Mouse (Mus musculus) adrenal gland, postnatal 10 days (tissue): ENCODE data around the gene Snrpd3. TPM values are rescaled to one million over a fixed set of nuclear protein-coding genes. Genes with fewer than 3 reads are reported as not detected.
"Not testable (repeated sequence)": the region's sequence is repeated elsewhere in the genome, so short reads cannot be mapped to it uniquely, and the experiment has no call there.

Experiments
- DNase-seq: peaks from one replicate; pipeline ENCODE4 v3.0.0; 2021; ENCODE audit warnings: mixed read lengths
- total RNA-seq, 2 experiments: library from RNA; stranded (reverse); gene quantifications; 2 replicates each; pipeline ENCODE4 v1.2.3; 2021

Snrpd3 gene
- total RNA-seq, 2 experiments from 2014 or later: 96.8 to 100.0 TPM

DNA sequence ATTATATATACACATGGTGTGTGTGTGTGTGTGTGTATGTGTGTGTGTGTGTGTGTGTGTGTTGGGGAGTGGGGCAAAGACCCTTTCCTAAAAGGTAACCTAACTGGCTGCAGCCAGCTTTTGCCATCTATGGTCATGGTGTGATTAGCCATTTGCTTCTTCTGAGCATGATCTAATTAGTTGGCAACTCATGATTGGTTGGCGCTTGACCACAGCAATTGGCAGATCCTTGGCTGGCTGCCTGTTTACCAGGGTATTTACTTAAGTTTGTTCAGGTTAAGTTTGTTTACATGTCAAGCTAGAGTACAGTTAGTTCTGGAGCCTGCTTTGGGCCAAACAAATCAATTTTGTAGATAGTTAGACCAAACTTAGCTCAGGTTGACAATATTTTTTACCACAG, 15.7 kb upstream of the Snrpd3 start:
- DNase-seq: no peak

GRCm38 (mm10) chr10:75503692-75504091, 13.7 kb upstream of the Snrpd3 start:
- no peak for DNase-seq

GRCm38 (mm10) chr10:75504234-75505129, 12.9 kb upstream of the Snrpd3 start:
- DNase-seq: no peak

DNA sequence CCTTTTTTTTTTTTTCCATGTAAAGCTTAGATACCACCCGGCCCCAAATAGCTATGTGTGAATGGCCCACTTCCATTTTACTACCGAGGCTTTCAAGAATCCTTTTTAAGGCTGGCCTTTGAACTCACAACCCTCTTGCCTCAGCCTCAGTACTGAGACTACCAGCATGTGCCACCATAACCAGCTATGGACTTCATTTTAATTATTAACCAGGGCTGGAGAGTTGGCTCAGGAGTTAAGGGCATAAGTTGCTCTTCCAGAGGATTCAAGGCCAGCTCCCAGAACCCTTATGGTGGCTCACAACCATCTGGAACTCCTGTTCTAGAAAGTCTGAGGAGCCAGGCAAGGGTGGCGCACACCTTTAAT, 12.2 kb upstream of the Snrpd3 start:
- no peak for DNase-seq

- DNase-seq: not testable (repeated sequence)
Observed at GRCm38 (mm10) chr10:75505928-75506327, 11.4 kb upstream of the Snrpd3 start.

DNA sequence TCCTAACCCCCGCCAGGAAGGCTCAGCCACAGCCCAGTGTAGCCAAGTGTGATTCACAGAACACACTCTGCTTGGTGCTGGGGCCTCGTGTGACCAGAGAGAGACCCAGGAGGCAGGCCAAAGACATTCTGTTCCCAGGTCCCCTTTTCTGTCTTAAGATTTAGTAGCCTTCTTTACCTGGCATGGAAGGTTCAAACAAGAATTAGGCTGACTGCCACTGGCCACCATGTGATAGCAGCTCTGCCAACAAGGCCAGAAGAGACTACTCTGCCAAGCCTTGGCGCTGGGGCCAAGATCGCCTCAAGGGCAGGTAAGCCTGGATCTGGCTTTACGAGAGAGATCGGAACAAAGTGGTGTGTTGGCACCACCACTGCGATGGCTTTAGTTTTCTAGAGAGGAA, 6.9 kb upstream of the Snrpd3 start:
- DNase-seq: peak; percentile 84

DNA sequence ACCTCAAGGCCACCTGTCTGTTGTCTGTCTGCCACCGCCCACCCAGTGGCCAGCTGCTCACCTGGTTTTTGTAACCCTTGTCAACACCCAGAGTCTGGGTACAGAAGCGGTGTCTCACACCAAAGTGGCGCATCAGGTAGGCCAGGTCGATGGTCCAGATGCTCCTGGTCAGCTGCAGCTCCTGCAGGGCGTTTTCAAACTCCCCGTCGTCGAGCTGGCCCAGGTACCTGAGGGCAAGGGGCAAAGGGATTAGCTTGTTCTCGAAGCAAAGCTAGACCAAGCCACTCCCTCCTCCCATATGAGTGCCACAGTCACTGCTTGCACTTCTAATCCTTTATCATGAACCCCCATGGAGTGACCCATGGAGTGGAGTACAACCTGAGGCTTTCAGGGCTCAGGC, 6.3 kb upstream of the Snrpd3 start:
- DNase-seq: no peak

DNA sequence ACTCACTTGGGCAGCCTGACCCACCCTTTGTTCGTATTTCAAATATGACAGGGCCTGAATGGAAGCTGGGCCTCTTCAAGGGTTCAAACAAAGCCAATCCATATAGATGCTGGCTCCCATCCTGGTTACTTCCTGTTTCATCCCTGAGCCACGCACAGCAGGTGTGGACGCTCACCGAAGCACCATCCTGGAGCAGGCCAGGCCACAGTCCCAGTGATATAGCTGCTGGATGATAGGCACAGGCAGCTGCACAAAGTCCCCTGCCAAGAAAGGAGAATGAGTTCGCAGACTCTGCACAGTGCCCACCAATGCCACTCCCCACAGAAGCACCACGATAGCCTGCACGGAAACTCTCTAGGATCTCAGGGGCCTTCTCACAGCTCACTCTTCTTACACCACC, 5.5 kb upstream of the Snrpd3 start:
- no peak for DNase-seq

GRCm38 (mm10) chr10:75512796-75513195, 4.6 kb upstream of the Snrpd3 start:
- no peak for DNase-seq

- DNase-seq: no peak
Observed at GRCm38 (mm10) chr10:75513306-75514067, 3.9 kb upstream of the Snrpd3 start.

DNA sequence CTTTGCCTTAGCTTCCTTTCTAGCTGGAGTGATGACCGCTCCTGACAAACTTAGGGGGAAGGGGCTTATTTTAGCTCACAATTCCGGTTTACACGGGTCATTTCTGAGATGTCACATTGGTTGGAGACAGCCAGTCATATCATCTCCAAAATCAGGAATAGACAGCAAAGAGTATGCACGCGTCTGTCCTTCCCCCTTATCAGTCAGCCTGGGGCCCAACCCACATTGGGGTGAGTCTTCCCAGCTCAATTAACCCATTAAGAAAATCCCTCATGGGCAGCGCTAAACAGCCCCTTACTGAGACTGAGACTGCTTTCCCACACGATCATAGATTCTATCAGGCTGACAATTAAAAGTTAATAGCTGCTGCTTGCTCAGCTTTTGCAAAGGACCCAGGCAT, 3.0 kb upstream of the Snrpd3 start:
- no peak for DNase-seq

- no peak for DNase-seq
Observed at GRCm38 (mm10) chr10:75515216-75516037, 1.9 kb upstream of the Snrpd3 start.

DNA sequence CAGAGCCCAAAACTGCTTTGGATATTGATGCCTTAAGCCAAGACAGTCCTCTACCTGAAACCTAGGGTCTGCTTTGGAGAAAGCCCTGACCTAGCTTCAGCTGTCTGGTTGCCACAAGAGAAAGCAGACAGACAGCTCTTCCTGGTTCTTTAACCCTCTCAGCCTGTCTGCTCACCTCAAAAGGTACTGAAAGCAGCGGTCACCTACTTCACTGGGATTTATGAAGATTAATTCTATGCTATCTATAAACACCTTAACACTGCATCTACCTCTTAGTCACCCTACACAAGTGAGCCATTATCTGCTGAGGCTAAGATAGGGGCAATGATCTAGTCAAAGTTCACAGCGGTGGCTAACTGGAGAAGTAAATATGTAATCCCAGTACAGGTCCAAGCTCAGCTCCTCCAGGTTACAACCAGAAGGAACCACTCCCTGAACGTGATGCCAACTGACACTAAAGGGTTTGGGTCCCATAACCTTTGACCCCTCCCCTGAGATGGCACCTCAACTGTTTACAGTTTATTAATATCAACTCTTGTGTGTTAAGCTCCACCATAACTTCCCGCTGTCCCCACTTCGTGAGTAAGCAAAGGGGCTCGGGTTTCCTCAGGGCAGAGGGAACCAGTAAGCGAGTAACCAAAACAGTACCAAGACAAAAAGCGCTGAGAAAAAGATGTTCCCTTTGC, 1.2 kb upstream of the Snrpd3 start:
- DNase-seq: no peak

GRCm38 (mm10) chr10:75516724-75517072, 653 bp upstream of the Snrpd3 start:
- no peak for DNase-seq

- peak; percentile 98 for DNase-seq
Observed at GRCm38 (mm10) chr10:75517758-75518143, 400 bp downstream of the Snrpd3 start, which contains the start of gene Gucd1. Gene Gucd1, minus strand, starts transcription at chr10:75517972.

DNA sequence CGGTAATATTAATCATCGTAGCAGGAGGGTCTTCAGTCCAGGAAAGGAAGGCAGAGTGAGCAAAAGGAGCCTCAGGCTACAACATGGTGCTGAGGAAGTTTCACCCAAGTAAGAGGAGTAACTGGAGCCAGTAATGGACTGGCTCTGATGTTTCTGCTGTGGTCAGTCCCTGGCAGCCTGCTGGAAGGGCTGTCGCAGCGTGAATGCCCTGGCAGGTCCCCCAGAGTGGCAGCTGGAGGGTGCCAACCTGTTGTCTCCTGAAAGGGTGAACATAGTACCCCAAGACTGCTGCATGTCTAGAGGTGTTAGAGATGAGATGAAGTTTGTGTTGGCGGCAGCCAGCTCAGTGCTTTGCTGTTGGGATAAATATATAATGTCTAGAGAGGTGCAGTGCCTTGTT, 3.2 kb downstream of the Snrpd3 start:
- no peak for DNase-seq

GRCm38 (mm10) chr10:75521643-75522042, 4.3 kb downstream of the Snrpd3 start:
- DNase-seq: no peak

GRCm38 (mm10) chr10:75525450-75525849, 8.1 kb downstream of the Snrpd3 start:
- not testable (repeated sequence) for DNase-seq

DNA sequence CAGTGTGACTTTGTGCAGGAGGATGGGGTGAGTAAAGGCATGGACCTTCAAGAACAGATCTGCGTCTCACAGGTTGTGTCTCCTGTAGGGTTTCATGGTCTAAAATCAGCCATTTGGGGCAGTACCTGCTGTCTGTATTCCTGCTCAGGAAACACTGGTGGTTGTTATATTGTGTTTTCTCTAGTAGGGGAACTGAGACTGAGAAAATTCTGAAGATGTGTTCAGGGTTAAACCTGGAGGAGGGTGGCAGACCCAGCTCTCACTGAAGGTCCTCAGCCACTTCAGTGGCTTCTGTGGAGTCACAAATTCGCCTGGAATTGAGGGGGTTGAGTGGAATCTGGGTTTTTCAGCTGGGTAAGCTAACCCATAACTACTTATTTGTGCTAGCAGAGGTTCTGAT, 13.0 kb downstream of the Snrpd3 start:
- DNase-seq: no peak

DNA sequence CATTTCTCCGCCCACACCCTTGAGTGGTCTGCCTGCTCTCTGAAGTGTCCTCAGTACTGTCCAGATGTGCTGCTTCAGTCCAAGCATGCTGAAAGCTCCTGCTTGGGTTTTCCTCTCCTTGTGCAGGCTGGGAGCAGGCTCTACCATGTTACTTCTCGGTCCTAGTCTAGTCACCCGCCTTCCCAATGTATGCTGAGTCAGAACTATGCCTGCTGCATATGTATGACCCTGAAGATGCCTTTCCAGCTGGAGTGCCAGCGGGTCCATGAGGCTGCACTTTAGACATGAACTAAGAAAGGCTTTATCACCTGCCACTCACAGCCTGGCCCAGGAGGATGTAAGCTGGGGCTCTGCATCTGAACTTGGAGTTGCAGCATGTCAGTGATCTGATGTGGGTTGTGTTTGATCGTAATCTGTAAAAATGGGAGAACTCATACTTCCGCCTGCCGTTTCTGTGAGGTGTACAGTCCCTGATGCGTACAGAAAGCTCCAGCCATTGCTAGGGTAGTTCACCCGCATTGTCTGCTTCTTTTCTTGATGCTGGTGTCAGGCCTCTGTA, 14.3 kb downstream of the Snrpd3 start:
- DNase-seq: no peak

- DNase-seq: no peak
Observed at GRCm38 (mm10) chr10:75534216-75534615, 16.9 kb downstream of the Snrpd3 start.

DNA sequence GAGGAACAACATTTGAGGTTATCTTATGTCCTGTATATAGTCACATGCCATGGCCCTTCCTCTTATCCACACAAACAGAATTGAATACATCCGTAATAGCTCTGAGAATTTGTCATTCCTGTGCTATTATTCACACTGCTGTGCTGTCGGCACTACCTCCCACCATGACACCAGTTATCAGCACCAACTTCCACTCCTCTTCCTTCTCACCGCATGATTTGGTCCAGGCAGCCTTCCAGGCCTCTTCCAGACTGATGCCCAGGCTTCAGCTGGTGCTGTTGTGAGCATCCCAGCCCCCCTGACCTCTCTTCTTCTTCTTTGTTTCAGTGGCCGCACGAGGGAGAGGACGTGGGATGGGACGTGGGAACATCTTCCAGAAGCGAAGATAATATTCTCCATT, 17.6 kb downstream of the Snrpd3 start:
- no peak for DNase-seq
